Mouse (Mus musculus) G1E (cell line): ENCODE measurements around the gene Rps27rt.

Source experiments
- CTCF ChIP-seq: IDR thresholded peaks from 2 replicates; pipeline ENCODE4 v1.5.1; 2012; ENCODE audit warnings: low read depth, low read length, inconsistent platforms, mixed read lengths
- GATA1 ChIP-seq: IDR thresholded peaks from 2 replicates; pipeline ENCODE4 v1.6.1; 2012; ENCODE audit warnings: borderline replicate concordance, low read length, inconsistent platforms, mixed read lengths
- TAL1 ChIP-seq: conservative IDR thresholded peaks from 2 replicates; pipeline ENCODE4 v1.6.1; 2012; ENCODE audit warnings: low read depth, low read length, inconsistent platforms, mixed read lengths

- no peak for TF ChIP-seq CTCF
- TF ChIP-seq GATA1, result no peak
- no peak for TF ChIP-seq TAL1
These were observed 4.0 kb downstream of the Rps27rt start, which contains the start of gene Osbpl10 for GRCm38 (mm10) chr9:114978281-114979111.
